Mouse (Mus musculus): ENCODE data around the gene Scn11a. TPM values are rescaled to one million over a fixed set of nuclear protein-coding genes. Genes with fewer than 3 reads are reported as not detected.

Gene Scn11a
- polyA plus RNA-seq, 1 experiment: 0.26 TPM

GRCm38 (mm10) chr9:119760226-119760625 lies 65.0 kb downstream of the Scn11a start:
- no peak for TF ChIP-seq POLR2A (IDR thresholded peaks at IDR 0.05; ENCODE audit: control insufficient read depth, low read depth, low read length)
- peak; percentile 50; the same call in 1 of the 2 replicates for TF ChIP-seq CTCF (IDR thresholded peaks at IDR 0.05; ENCODE audit: control insufficient read depth, insufficient read depth, insufficient replicate concordance, low read depth, low read length)
- H3K36me3 ChIP-seq (ENCODE audit: control insufficient read depth, insufficient read depth, low read length): no peaks in the 10 kb centered on the region
- H3K4me1 ChIP-seq (ENCODE audit: control insufficient read depth, insufficient read depth, low read length): no peaks in the 10 kb centered on the region
- H3K4me3 ChIP-seq (ENCODE audit: control insufficient read depth, low read depth, low read length): no peak overlapping the region
- H3K27ac ChIP-seq (ENCODE audit: control insufficient read depth, insufficient read depth, low read depth, low read length): no peak overlapping the region
- no peaks in the 10 kb centered on the region for H3K27me3 ChIP-seq (ENCODE audit: control insufficient read depth, insufficient read depth, low read length)

GRCm38 (mm10) chr9:119759457-119759856 lies 65.8 kb downstream of the Scn11a start:
- no peak overlapping the region for H3K4me3 ChIP-seq (ENCODE audit: control insufficient read depth, low read depth, low read length)
- TF ChIP-seq POLR2A (IDR thresholded peaks at IDR 0.05; ENCODE audit: control insufficient read depth, low read depth, low read length) (no peak), CTCF (IDR thresholded peaks at IDR 0.05; ENCODE audit: control insufficient read depth, insufficient read depth, insufficient replicate concordance, low read depth, low read length) (no peak)
- H3K27ac ChIP-seq (ENCODE audit: control insufficient read depth, insufficient read depth, low read depth, low read length): no peak overlapping the region
- H3K27me3 ChIP-seq (ENCODE audit: control insufficient read depth, insufficient read depth, low read length): no peaks in the 10 kb centered on the region
- H3K36me3 ChIP-seq (ENCODE audit: control insufficient read depth, insufficient read depth, low read length): no peaks in the 10 kb centered on the region
- no peaks in the 10 kb centered on the region for H3K4me1 ChIP-seq (ENCODE audit: control insufficient read depth, insufficient read depth, low read length)

GRCm38 (mm10) chr9:119751507-119751906 lies 73.7 kb downstream of the Scn11a start:
- Histone ChIP-seq H3K36me3 (ENCODE audit: control insufficient read depth, insufficient read depth, low read length) (no peaks in the 10 kb centered on the region), H3K27ac (ENCODE audit: control insufficient read depth, insufficient read depth, low read depth, low read length) (no peak overlapping the region), H3K4me1 (ENCODE audit: control insufficient read depth, insufficient read depth, low read length) (peaks cover 3% of the 10 kb centered on the region), H3K27me3 (ENCODE audit: control insufficient read depth, insufficient read depth, low read length) (no peaks in the 10 kb centered on the region), H3K4me3 (ENCODE audit: control insufficient read depth, low read depth, low read length) (no peak overlapping the region)
- TF ChIP-seq POLR2A (IDR thresholded peaks at IDR 0.05; ENCODE audit: control insufficient read depth, low read depth, low read length) (no peak), CTCF (IDR thresholded peaks at IDR 0.05; ENCODE audit: control insufficient read depth, insufficient read depth, insufficient replicate concordance, low read depth, low read length) (no peak)

- H3K27me3 ChIP-seq (ENCODE audit: control insufficient read depth, insufficient read depth, low read length): no peaks in the 10 kb centered on the region
- peaks cover 3% of the 10 kb centered on the region for H3K4me1 ChIP-seq (ENCODE audit: control insufficient read depth, insufficient read depth, low read length)
- no peaks in the 10 kb centered on the region for H3K36me3 ChIP-seq (ENCODE audit: control insufficient read depth, insufficient read depth, low read length)
- H3K4me3 ChIP-seq (ENCODE audit: control insufficient read depth, low read depth, low read length): no peak overlapping the region
- H3K27ac ChIP-seq (ENCODE audit: control insufficient read depth, insufficient read depth, low read depth, low read length): no peak overlapping the region
- TF ChIP-seq POLR2A (IDR thresholded peaks at IDR 0.05; ENCODE audit: control insufficient read depth, low read depth, low read length) (no peak), CTCF (IDR thresholded peaks at IDR 0.05; ENCODE audit: control insufficient read depth, insufficient read depth, insufficient replicate concordance, low read depth, low read length) (no peak)
Measured at GRCm38 (mm10) chr9:119749112-119749511, 76.1 kb downstream of the Scn11a start.

GRCm38 (mm10) chr9:119743900-119744299 lies 81.4 kb downstream of the Scn11a start:
- peaks cover 1% of the 10 kb centered on the region; the same call in 1 of the 2 replicates for H3K4me1 ChIP-seq (ENCODE audit: control insufficient read depth, insufficient read depth, low read length)
- TF ChIP-seq POLR2A (IDR thresholded peaks at IDR 0.05; ENCODE audit: control insufficient read depth, low read depth, low read length) (no peak), CTCF (IDR thresholded peaks at IDR 0.05; ENCODE audit: control insufficient read depth, insufficient read depth, insufficient replicate concordance, low read depth, low read length) (no peak)
- no peak overlapping the region for H3K4me3 ChIP-seq (ENCODE audit: control insufficient read depth, low read depth, low read length)
- H3K27me3 ChIP-seq (ENCODE audit: control insufficient read depth, insufficient read depth, low read length): no peaks in the 10 kb centered on the region
- no peak overlapping the region for H3K27ac ChIP-seq (ENCODE audit: control insufficient read depth, insufficient read depth, low read depth, low read length)
- H3K36me3 ChIP-seq (ENCODE audit: control insufficient read depth, insufficient read depth, low read length): no peaks in the 10 kb centered on the region

- TF ChIP-seq CTCF (IDR thresholded peaks at IDR 0.05; ENCODE audit: control insufficient read depth, insufficient read depth, insufficient replicate concordance, low read depth, low read length) (no peak), POLR2A (IDR thresholded peaks at IDR 0.05; ENCODE audit: control insufficient read depth, low read depth, low read length) (no peak)
- no peaks in the 10 kb centered on the region for H3K36me3 ChIP-seq (ENCODE audit: control insufficient read depth, insufficient read depth, low read length)
- H3K4me3 ChIP-seq (ENCODE audit: control insufficient read depth, low read depth, low read length): no peak overlapping the region
- no peaks in the 10 kb centered on the region for H3K27me3 ChIP-seq (ENCODE audit: control insufficient read depth, insufficient read depth, low read length)
- H3K4me1 ChIP-seq (ENCODE audit: control insufficient read depth, insufficient read depth, low read length): no peaks in the 10 kb centered on the region
- no peak overlapping the region for H3K27ac ChIP-seq (ENCODE audit: control insufficient read depth, insufficient read depth, low read depth, low read length)
Measured at GRCm38 (mm10) chr9:119743312-119743711, 81.9 kb downstream of the Scn11a start.

GRCm38 (mm10) chr9:119741101-119741786 lies 84.0 kb downstream of the Scn11a start:
- Histone ChIP-seq H3K27me3 (ENCODE audit: control insufficient read depth, insufficient read depth, low read length) (no peaks in the 10 kb centered on the region), H3K4me3 (ENCODE audit: control insufficient read depth, low read depth, low read length) (no peak overlapping the region), H3K27ac (ENCODE audit: control insufficient read depth, insufficient read depth, low read depth, low read length) (no peak overlapping the region), H3K36me3 (ENCODE audit: control insufficient read depth, insufficient read depth, low read length) (no peaks in the 10 kb centered on the region), H3K4me1 (ENCODE audit: control insufficient read depth, insufficient read depth, low read length) (no peaks in the 10 kb centered on the region)
- no peak for TF ChIP-seq POLR2A (IDR thresholded peaks at IDR 0.05; ENCODE audit: control insufficient read depth, low read depth, low read length)
- TF ChIP-seq CTCF (IDR thresholded peaks at IDR 0.05; ENCODE audit: control insufficient read depth, insufficient read depth, insufficient replicate concordance, low read depth, low read length): no peak
